Mouse (Mus musculus): ENCODE results near the gene Rpl10-ps3.
A peak's percentile ranks its signal among the peaks of the same experiment; 100 is the strongest.

The Rpl10-ps3 gene

GRCm38 (mm10) chr9:50344868-50345267 is at the start of gene Rpl10-ps3:
Gene Rpl10-ps3 (minus strand): TSS chr9:50344968.
- DNase-seq, result no peak

- DNase-seq, result peak; percentile 13
Measured at GRCm38 (mm10) chr9:50375598-50375997, 30.8 kb upstream of the Rpl10-ps3 start.

GRCm38 (mm10) chr9:50374666-50375065 is 29.9 kb upstream of the Rpl10-ps3 start:
- no peak for DNase-seq

- DNase-seq, result no peak
Measured at GRCm38 (mm10) chr9:50368551-50369297, 24.0 kb upstream of the Rpl10-ps3 start.

GRCm38 (mm10) chr9:50365059-50365780 is 20.5 kb upstream of the Rpl10-ps3 start:
- peak; percentile 45 for DNase-seq

GRCm38 (mm10) chr9:50363962-50364361 is 19.2 kb upstream of the Rpl10-ps3 start:
- DNase-seq, result no peak

- no peak for DNase-seq
Measured at GRCm38 (mm10) chr9:50363259-50363658, 18.5 kb upstream of the Rpl10-ps3 start.

- DNase-seq, result no peak
Measured at GRCm38 (mm10) chr9:50362556-50362955, 17.8 kb upstream of the Rpl10-ps3 start.

- no peak for DNase-seq
Measured at GRCm38 (mm10) chr9:50360370-50360769, 15.6 kb upstream of the Rpl10-ps3 start.

GRCm38 (mm10) chr9:50357331-50357730 is 12.6 kb upstream of the Rpl10-ps3 start:
- no peak for DNase-seq

GRCm38 (mm10) chr9:50351746-50352145 is 7.0 kb upstream of the Rpl10-ps3 start:
- no peak for DNase-seq

- no peak for DNase-seq
Measured at GRCm38 (mm10) chr9:50350571-50350970, 5.8 kb upstream of the Rpl10-ps3 start.

- DNase-seq, result peak; percentile 21
Measured at GRCm38 (mm10) chr9:50349156-50349555, 4.4 kb upstream of the Rpl10-ps3 start.

GRCm38 (mm10) chr9:50348256-50348655 is 3.5 kb upstream of the Rpl10-ps3 start:
- no peak for DNase-seq

- DNase-seq, result no peak
Measured at GRCm38 (mm10) chr9:50335539-50336325, 9.0 kb downstream of the Rpl10-ps3 start.

- peak; percentile 57 for DNase-seq
Measured at GRCm38 (mm10) chr9:50333413-50333812, 11.4 kb downstream of the Rpl10-ps3 start.

GRCm38 (mm10) chr9:50324355-50325225 is 20.2 kb downstream of the Rpl10-ps3 start:
- DNase-seq, result no peak

- DNase-seq, result no peak
Measured at GRCm38 (mm10) chr9:50320729-50321128, 24.0 kb downstream of the Rpl10-ps3 start.

GRCm38 (mm10) chr9:50319506-50319905 is 25.3 kb downstream of the Rpl10-ps3 start:
- no peak for DNase-seq

GRCm38 (mm10) chr9:50317299-50317698 is 27.5 kb downstream of the Rpl10-ps3 start:
- no peak for DNase-seq

GRCm38 (mm10) chr9:50315650-50316049 is 29.1 kb downstream of the Rpl10-ps3 start:
- no peak for DNase-seq

- DNase-seq, result no peak
Measured at GRCm38 (mm10) chr9:50311036-50311545, 33.7 kb downstream of the Rpl10-ps3 start.

Data from kidney, adult 18-20 months (tissue).